Mouse (Mus musculus) testis, adult 2 months (tissue): ENCODE measurements around the gene Fxyd1.

Source experiments
- CTCF ChIP-seq: fragments of 200-500 bp; IDR thresholded peaks from 2 replicates; pipeline ENCODE4 v1.5.1; 2012; ENCODE audit warnings: low read depth, mild to moderate bottlenecking, inconsistent platforms, low read length, moderate library complexity; ENCODE audit not compliant: control insufficient read depth, insufficient read depth, insufficient replicate concordance
- POLR2A ChIP-seq: fragments of 200-500 bp; IDR thresholded peaks from 2 replicates; pipeline ENCODE4 v1.6.1; 2012; ENCODE audit warnings: low read depth, mild to moderate bottlenecking, inconsistent platforms, low read length, moderate library complexity; ENCODE audit not compliant: control insufficient read depth

GRCm38 (mm10) chr7:31054661-31055320 is 2.2 kb downstream of the Fxyd1 start:
- no peak for TF ChIP-seq CTCF
- no peak for TF ChIP-seq POLR2A
